Mouse (Mus musculus) brain, embryonic 14.5 days (tissue): ENCODE results near the gene Dazap2.

ENCODE experiments used
- CTCF ChIP-seq: fragments of 200-500 bp; IDR thresholded peaks from 2 replicates; pipeline ENCODE4 v1.5.1; 2012; ENCODE audit warnings: inconsistent platforms, mild to moderate bottlenecking, moderate library complexity, borderline replicate concordance; ENCODE audit not compliant: insufficient read depth, insufficient read length; ENCODE audit errors: extremely low read depth
- POLR2A ChIP-seq: fragments of 200-500 bp; IDR thresholded peaks from 2 replicates; pipeline ENCODE4 v1.6.1; 2012; ENCODE audit warnings: mild to moderate bottlenecking, inconsistent platforms, borderline replicate concordance; ENCODE audit not compliant: poor library complexity, insufficient read depth, insufficient read length, severe bottlenecking; ENCODE audit errors: extremely low read depth

GRCm38 (mm10) chr15:100630126-100630525 is 15.0 kb downstream of the Dazap2 start:
- TF ChIP-seq CTCF (no peak), POLR2A (no peak)
